Mouse (Mus musculus): ENCODE measurements around the gene 3100002H09Rik. TPM values are rescaled to one million over a fixed set of nuclear protein-coding genes. Genes with fewer than 3 reads are reported as not detected.

The 3100002H09Rik gene
- total and polyA plus RNA-seq, 3 experiments: not detected

DNA sequence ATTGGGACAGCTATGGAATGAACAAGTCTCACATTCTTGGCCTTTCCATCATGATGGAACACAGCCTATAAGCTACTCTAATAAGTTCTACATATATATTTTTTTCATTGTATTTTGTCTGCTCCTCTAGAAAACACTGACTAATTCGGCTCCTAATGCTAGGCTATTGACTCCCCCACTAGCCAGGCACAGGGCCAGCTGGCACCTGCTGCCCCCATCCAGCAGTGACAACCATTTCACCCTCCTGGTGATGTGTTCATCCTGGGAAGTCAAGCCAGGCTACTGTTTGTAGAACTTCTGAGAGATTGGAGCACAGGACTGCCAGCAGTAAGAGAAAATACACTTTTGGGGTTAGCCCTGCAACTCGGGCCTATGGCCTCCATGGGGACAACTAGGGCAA lies 537 bp downstream of the 3100002H09Rik start:
- Histone ChIP-seq H3K4me1 (ENCODE audit: control insufficient read depth in 1 of 2, insufficient read depth in 2 of 2, low read length in 2 of 2) (peaks cover 8 to 23% of the 10 kb centered on the region in 2 experiments), H3K4me3 (ENCODE audit: control insufficient read depth in 1 of 2, insufficient read depth in 1 of 2, low read depth in 2 of 2, low read length in 2 of 2) (no peak overlapping the region), H3K27ac (ENCODE audit: control insufficient read depth, low read depth, low read length) (no peak overlapping the region), H3K36me3 (ENCODE audit: control insufficient read depth in 1 of 2, insufficient read depth in 2 of 2, low read length in 2 of 2) (peaks cover 0 to 18% of the 10 kb centered on the region in 2 experiments; a peak in 2 of 4 replicates), H3K9ac (ENCODE audit: control insufficient read depth, low read depth, low read length, poor library complexity, severe bottlenecking) (no peak overlapping the region), H3K27me3 (ENCODE audit: control insufficient read depth in 1 of 2, insufficient read depth in 2 of 2, low read length in 2 of 2) (no peaks in the 10 kb centered on the region; a peak in 1 of 4 replicates), H3K79me2 (ENCODE audit: control insufficient read depth, insufficient read depth, low read length, poor library complexity) (no peaks in the 10 kb centered on the region), H3K9me3 (replicated peaks; ENCODE audit: insufficient read depth, low read length) (no peaks in the 10 kb centered on the region)
- TF ChIP-seq MAX (IDR thresholded peaks at IDR 0.05; ENCODE audit: low read length) (no peak), ZMIZ1 (IDR thresholded peaks at IDR 0.05; ENCODE audit: low read depth, low read length) (no peak), ZC3H11A (IDR thresholded peaks at IDR 0.05; ENCODE audit: low read depth, low read length) (no peak), BHLHE40 (IDR thresholded peaks at IDR 0.05; ENCODE audit: borderline replicate concordance, low read depth, low read length) (no peak), UBTF (IDR thresholded peaks at IDR 0.05; ENCODE audit: borderline replicate concordance, insufficient read depth, low read depth, low read length) (no peak), MAFK (IDR thresholded peaks at IDR 0.05; ENCODE audit: borderline replicate concordance, low read depth, low read length) (no peak), POLR2AphosphoS5 (IDR thresholded peaks at IDR 0.05; ENCODE audit: borderline replicate concordance, low read depth, low read length) (no peak)
- no peak for DNase-seq (ENCODE audit: low read depth, low spot score)

DNA sequence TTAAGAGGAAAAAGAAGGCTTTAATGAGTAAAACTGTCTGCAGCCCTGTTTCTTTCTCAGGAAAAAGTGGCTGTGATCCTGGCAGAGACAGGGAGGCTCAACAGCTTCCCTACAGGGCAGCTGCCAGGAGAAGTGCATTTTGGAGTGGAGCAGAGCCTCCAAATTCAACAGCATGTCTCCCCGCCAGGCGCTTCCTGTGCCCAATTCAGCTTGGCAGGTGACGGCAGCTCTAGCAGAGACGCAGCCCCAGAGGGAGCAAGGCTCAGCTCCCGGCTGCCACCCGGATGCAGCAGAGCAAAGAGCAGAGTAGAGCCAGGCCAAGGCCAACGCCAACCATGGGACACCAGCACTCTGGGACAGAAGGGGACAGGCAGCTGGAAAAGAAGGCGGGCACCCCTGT lies 3.4 kb downstream of the 3100002H09Rik start:
- DNase-seq (ENCODE audit: low read depth, low spot score): peak; percentile 11
- H3K27ac ChIP-seq (ENCODE audit: control insufficient read depth, low read depth, low read length): no peak overlapping the region; the same call in 1 of the 2 replicates
- no peaks in the 10 kb centered on the region for H3K9me3 ChIP-seq (replicated peaks; ENCODE audit: insufficient read depth, low read length)
- no peak overlapping the region for H3K4me3 ChIP-seq (ENCODE audit: control insufficient read depth in 1 of 2, insufficient read depth in 1 of 2, low read depth in 2 of 2, low read length in 2 of 2)
- peaks cover 8 to 25% of the 10 kb centered on the region in 2 experiments for H3K4me1 ChIP-seq (ENCODE audit: control insufficient read depth in 1 of 2, insufficient read depth in 2 of 2, low read length in 2 of 2)
- H3K9ac ChIP-seq (ENCODE audit: control insufficient read depth, low read depth, low read length, poor library complexity, severe bottlenecking): no peak overlapping the region; the same call in 1 of the 2 replicates
- peaks cover 0 to 18% of the 10 kb centered on the region in 2 experiments; a peak in 2 of 4 replicates for H3K36me3 ChIP-seq (ENCODE audit: control insufficient read depth in 1 of 2, insufficient read depth in 2 of 2, low read length in 2 of 2)
- no peaks in the 10 kb centered on the region for H3K27me3 ChIP-seq (ENCODE audit: control insufficient read depth in 1 of 2, insufficient read depth in 2 of 2, low read length in 2 of 2)
- H3K79me2 ChIP-seq (ENCODE audit: control insufficient read depth, insufficient read depth, low read length, poor library complexity): no peaks in the 10 kb centered on the region
- no peak for TF ChIP-seq UBTF (IDR thresholded peaks at IDR 0.05; ENCODE audit: borderline replicate concordance, insufficient read depth, low read depth, low read length)
- TF ChIP-seq MYC (IDR thresholded peaks at IDR 0.05; ENCODE audit: low read depth, low read length): no peak
- no peak for TF ChIP-seq USF1 (IDR thresholded peaks at IDR 0.05; ENCODE audit: low read depth, low read length)
- no peak for TF ChIP-seq POLR2A (IDR thresholded peaks at IDR 0.05; ENCODE audit: control insufficient read depth in 1 of 2, insufficient read depth in 1 of 2, low read depth in 1 of 2, low read length in 2 of 2, poor library complexity in 1 of 2)
- TF ChIP-seq JUND (IDR thresholded peaks at IDR 0.05; ENCODE audit: low read depth, low read length): no peak
- TF ChIP-seq MEF2A (IDR thresholded peaks at IDR 0.05; ENCODE audit: extremely low read depth, insufficient replicate concordance, low read depth, low read length, poor library complexity, severe bottlenecking): no peak
- TF ChIP-seq SIN3A (IDR thresholded peaks at IDR 0.05; ENCODE audit: low read length): no peak
- TF ChIP-seq ZC3H11A (IDR thresholded peaks at IDR 0.05; ENCODE audit: low read depth, low read length): no peak
- TF ChIP-seq NRF1 (IDR thresholded peaks at IDR 0.05; ENCODE audit: insufficient read depth, low read depth, low read length, poor library complexity, severe bottlenecking): no peak
- TF ChIP-seq MAZ (IDR thresholded peaks at IDR 0.05; ENCODE audit: low read depth, low read length): no peak
- TF ChIP-seq POLR2AphosphoS5 (IDR thresholded peaks at IDR 0.05; ENCODE audit: borderline replicate concordance, low read depth, low read length): no peak
- no peak for TF ChIP-seq ETS1 (IDR thresholded peaks at IDR 0.05; ENCODE audit: low read depth, low read length)
- no peak for TF ChIP-seq MAX (IDR thresholded peaks at IDR 0.05; ENCODE audit: low read length)

Measured in MEL (cell line).